Mouse (Mus musculus): ENCODE measurements at regions not wholly inside any gene's neighbourhood (a gene's known extent, or its start where the extent isn't known, plus 50 kb on each side); places are given as distances from the start of the nearest gene placed in this dataset.
"Not testable (repeated sequence)": the region's sequence is repeated elsewhere in the genome, so short reads cannot be mapped to it uniquely, and the experiment has no call there.

DNA sequence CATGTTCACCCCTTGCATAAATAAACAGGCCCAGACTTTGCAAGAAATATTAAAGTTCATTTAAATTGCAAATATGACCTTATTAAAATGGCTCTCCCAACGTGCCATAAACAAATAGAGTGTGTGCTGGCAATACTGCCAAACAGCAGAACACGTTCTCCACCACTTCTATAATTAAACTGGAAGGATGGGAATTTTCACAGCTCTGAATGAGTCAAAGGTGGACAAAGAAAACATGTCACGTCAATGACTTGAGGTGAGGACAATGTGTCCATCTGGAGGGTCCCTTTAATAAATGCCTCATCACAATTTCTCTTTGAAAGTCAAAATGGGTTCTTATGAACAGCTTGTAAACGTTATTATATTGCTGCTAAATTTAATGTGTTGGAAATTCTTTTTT lies 114.8 kb downstream of the Galc start:
- Histone ChIP-seq H3K27ac (replicated peaks; ENCODE audit: low read depth, low read length) (no peak overlapping the region), H3K27me3 (ENCODE audit: control insufficient read depth, insufficient read depth, low read length) (no peaks in the 10 kb centered on the region), H3K4me1 (ENCODE audit: control insufficient read depth, insufficient read depth, low read length) (no peaks in the 10 kb centered on the region), H3K9ac (replicated peaks; ENCODE audit: low read length) (no peak overlapping the region), H3K4me2 (ENCODE audit: low read depth, low read length) (no peak overlapping the region), H3K4me3 (ENCODE audit: low read depth, low read length) (no peak overlapping the region), H3K36me3 (replicated peaks; ENCODE audit: control insufficient read depth, insufficient read depth, low read depth, low read length) (no peaks in the 10 kb centered on the region), H3K9me3 (replicated peaks; ENCODE audit: control insufficient read depth, low read length) (no peaks in the 10 kb centered on the region)
- 72% methylated on average over 4 of the region's 4 CpGs for WGBS
- DNase-seq (ENCODE audit: low spot score) (no peak), ATAC-seq (replicated peaks; ENCODE audit: insufficient number of reproducible peaks, low FRiP score, low TSS enrichment, low read depth) (no peak)

- DNase-seq (ENCODE audit: low spot score) (no peak), ATAC-seq (replicated peaks; ENCODE audit: insufficient number of reproducible peaks, low FRiP score, low TSS enrichment, low read depth) (no peak)
- no peaks in the 10 kb centered on the region for H3K4me1 ChIP-seq (ENCODE audit: control insufficient read depth, insufficient read depth, low read length)
- no peak overlapping the region for H3K4me3 ChIP-seq (ENCODE audit: low read depth, low read length)
- no peak overlapping the region for H3K27ac ChIP-seq (replicated peaks; ENCODE audit: low read depth, low read length)
- H3K36me3 ChIP-seq (replicated peaks; ENCODE audit: control insufficient read depth, insufficient read depth, low read depth, low read length): no peaks in the 10 kb centered on the region
- no peak overlapping the region for H3K4me2 ChIP-seq (ENCODE audit: low read depth, low read length)
- H3K9me3 ChIP-seq (replicated peaks; ENCODE audit: control insufficient read depth, low read length): no peaks in the 10 kb centered on the region
- no peaks in the 10 kb centered on the region for H3K27me3 ChIP-seq (ENCODE audit: control insufficient read depth, insufficient read depth, low read length)
- H3K9ac ChIP-seq (replicated peaks; ENCODE audit: low read length): no peak overlapping the region
- WGBS: 79% methylated on average over 1 of the region's 1 CpGs
Measured at GRCm38 (mm10) chr12:98143170-98143569, 116.1 kb downstream of the Galc start.

- H3K36me3 ChIP-seq (replicated peaks; ENCODE audit: control insufficient read depth, insufficient read depth, low read depth, low read length); H3K4me2 ChIP-seq (ENCODE audit: low read depth, low read length); ATAC-seq (replicated peaks; ENCODE audit: insufficient number of reproducible peaks, low FRiP score, low TSS enrichment, low read depth); H3K27me3 ChIP-seq (ENCODE audit: control insufficient read depth, insufficient read depth, low read length); H3K4me1 ChIP-seq (ENCODE audit: control insufficient read depth, insufficient read depth, low read length); H3K4me3 ChIP-seq (ENCODE audit: low read depth, low read length); DNase-seq (ENCODE audit: low spot score); H3K9me3 ChIP-seq (replicated peaks; ENCODE audit: control insufficient read depth, low read length); H3K27ac ChIP-seq (replicated peaks; ENCODE audit: low read depth, low read length); H3K9ac ChIP-seq (replicated peaks; ENCODE audit: low read length): not testable (repeated sequence)
- WGBS: 70% methylated on average over 3 of the region's 3 CpGs
Measured at GRCm38 (mm10) chr12:98139906-98140305, 119.4 kb downstream of the Galc start.

GRCm38 (mm10) chr12:98131276-98131675 lies 128.0 kb downstream of the Galc start:
- Histone ChIP-seq H3K9ac (replicated peaks; ENCODE audit: low read length) (no peak overlapping the region), H3K27ac (replicated peaks; ENCODE audit: low read depth, low read length) (no peak overlapping the region), H3K4me2 (ENCODE audit: low read depth, low read length) (no peak overlapping the region), H3K4me3 (ENCODE audit: low read depth, low read length) (no peak overlapping the region), H3K4me1 (ENCODE audit: control insufficient read depth, insufficient read depth, low read length) (no peaks in the 10 kb centered on the region), H3K36me3 (replicated peaks; ENCODE audit: control insufficient read depth, insufficient read depth, low read depth, low read length) (no peaks in the 10 kb centered on the region), H3K9me3 (replicated peaks; ENCODE audit: control insufficient read depth, low read length) (no peaks in the 10 kb centered on the region), H3K27me3 (ENCODE audit: control insufficient read depth, insufficient read depth, low read length) (no peaks in the 10 kb centered on the region)
- DNase-seq (ENCODE audit: low spot score) (no peak), ATAC-seq (replicated peaks; ENCODE audit: insufficient number of reproducible peaks, low FRiP score, low TSS enrichment, low read depth) (no peak)
- WGBS: 77% methylated on average over 5 of the region's 5 CpGs

- ATAC-seq (replicated peaks; ENCODE audit: insufficient number of reproducible peaks, low FRiP score, low TSS enrichment, low read depth): no peak
- 66% methylated on average over 3 of the region's 3 CpGs for WGBS
- no peak overlapping the region for H3K4me3 ChIP-seq (ENCODE audit: low read depth, low read length)
Measured at GRCm38 (mm10) chr12:98123541-98123940, 135.7 kb downstream of the Galc start.

DNA sequence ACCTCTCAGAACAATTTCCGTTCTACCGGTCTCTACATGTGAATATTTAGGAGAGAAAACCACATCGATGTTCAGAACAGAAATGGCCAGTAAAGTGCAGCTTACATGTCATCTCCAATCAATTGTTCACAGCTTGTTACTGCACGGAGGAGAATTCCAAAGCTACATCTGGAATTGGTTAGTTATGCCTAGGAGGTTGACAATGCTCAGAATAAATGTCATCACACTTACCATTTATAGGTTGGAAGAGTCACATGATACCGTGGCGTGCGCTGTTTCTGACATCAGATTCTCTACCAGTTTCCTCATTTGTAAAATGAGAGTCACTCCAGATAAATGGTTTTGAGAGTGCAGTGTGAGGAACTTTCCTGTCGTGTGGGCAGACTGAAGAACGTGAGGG lies 151.2 kb downstream of the Galc start:
- Histone ChIP-seq H3K27me3 (ENCODE audit: control insufficient read depth, insufficient read depth, low read length) (no peaks in the 10 kb centered on the region), H3K9me3 (replicated peaks; ENCODE audit: control insufficient read depth, low read length) (no peaks in the 10 kb centered on the region), H3K4me2 (ENCODE audit: low read depth, low read length) (no peak overlapping the region), H3K4me1 (ENCODE audit: control insufficient read depth, insufficient read depth, low read length) (no peaks in the 10 kb centered on the region), H3K9ac (replicated peaks; ENCODE audit: low read length) (no peak overlapping the region), H3K27ac (replicated peaks; ENCODE audit: low read depth, low read length) (no peak overlapping the region), H3K4me3 (ENCODE audit: low read depth, low read length) (no peak overlapping the region), H3K36me3 (replicated peaks; ENCODE audit: control insufficient read depth, insufficient read depth, low read depth, low read length) (no peaks in the 10 kb centered on the region)
- DNase-seq (ENCODE audit: low spot score) (peak; percentile 82), ATAC-seq (replicated peaks; ENCODE audit: insufficient number of reproducible peaks, low FRiP score, low TSS enrichment, low read depth) (peak; percentile 85)
- 42% methylated on average over 9 of the region's 9 CpGs for WGBS

More at GRCm38 (mm10) chr12:98123541-98123940, 135.7 kb downstream of the Galc start:
- Histone ChIP-seq H3K4me1 (ENCODE audit: control insufficient read depth, insufficient read depth, low read length) (no peaks in the 10 kb centered on the region), H3K9me3 (replicated peaks; ENCODE audit: control insufficient read depth, low read length) (no peaks in the 10 kb centered on the region), H3K27ac (replicated peaks; ENCODE audit: low read depth, low read length) (no peak overlapping the region), H3K27me3 (ENCODE audit: control insufficient read depth, insufficient read depth, low read length) (no peaks in the 10 kb centered on the region), H3K4me2 (ENCODE audit: low read depth, low read length) (no peak overlapping the region), H3K36me3 (replicated peaks; ENCODE audit: control insufficient read depth, insufficient read depth, low read depth, low read length) (no peaks in the 10 kb centered on the region), H3K9ac (replicated peaks; ENCODE audit: low read length) (no peak overlapping the region)
- no peak for DNase-seq (ENCODE audit: low spot score)

GRCm38 (mm10) chr12:98106789-98107684 lies 152.2 kb downstream of the Galc start:
- ATAC-seq (replicated peaks; ENCODE audit: insufficient number of reproducible peaks, low FRiP score, low TSS enrichment, low read depth): no peak

DNA sequence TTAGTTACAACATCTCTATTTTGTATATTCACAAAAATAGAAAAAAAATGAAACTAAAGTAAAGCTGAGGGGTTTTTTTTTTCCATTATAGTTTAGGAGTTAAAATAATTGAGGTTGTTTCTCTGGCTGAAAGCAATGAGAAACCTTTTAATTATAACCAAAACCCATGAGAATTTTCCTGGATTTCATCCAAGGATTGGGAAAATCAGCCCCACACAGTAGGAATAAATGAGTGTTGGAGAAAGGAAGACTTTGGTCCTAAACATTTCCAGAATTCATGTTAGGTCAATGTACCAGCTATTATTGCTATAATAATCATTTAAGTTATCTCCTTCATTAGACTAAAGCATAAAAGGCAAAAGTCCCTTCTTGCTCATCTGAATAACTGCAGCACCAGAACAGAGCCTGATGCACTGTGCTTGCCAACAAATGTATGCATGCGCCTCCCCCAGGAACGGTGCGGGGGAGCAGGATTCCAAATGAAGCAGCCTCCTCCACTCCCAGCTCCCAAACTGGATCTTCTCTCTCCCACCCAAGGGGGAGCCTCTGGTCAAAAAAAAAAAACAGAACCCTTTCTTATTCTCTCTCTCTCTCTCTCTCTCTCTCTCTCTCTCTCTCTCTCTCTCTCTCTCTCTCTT lies 153.0 kb downstream of the Galc start:
- ATAC-seq (replicated peaks; ENCODE audit: insufficient number of reproducible peaks, low FRiP score, low TSS enrichment, low read depth): no peak
- no peak overlapping the region for H3K4me3 ChIP-seq (ENCODE audit: low read depth, low read length)
- no peak for DNase-seq (ENCODE audit: low spot score)
- H3K9ac ChIP-seq (replicated peaks; ENCODE audit: low read length): no peak overlapping the region
- H3K9me3 ChIP-seq (replicated peaks; ENCODE audit: control insufficient read depth, low read length): no peaks in the 10 kb centered on the region
- WGBS: 37% methylated on average over 3 of the region's 3 CpGs
- no peaks in the 10 kb centered on the region for H3K36me3 ChIP-seq (replicated peaks; ENCODE audit: control insufficient read depth, insufficient read depth, low read depth, low read length)
- H3K27me3 ChIP-seq (ENCODE audit: control insufficient read depth, insufficient read depth, low read length): no peaks in the 10 kb centered on the region
- H3K4me2 ChIP-seq (ENCODE audit: low read depth, low read length): no peak overlapping the region
- H3K27ac ChIP-seq (replicated peaks; ENCODE audit: low read depth, low read length): no peak overlapping the region
- no peaks in the 10 kb centered on the region for H3K4me1 ChIP-seq (ENCODE audit: control insufficient read depth, insufficient read depth, low read length)

More at GRCm38 (mm10) chr12:98106789-98107684, 152.2 kb downstream of the Galc start:
- Histone ChIP-seq H3K4me3 (ENCODE audit: low read depth, low read length) (no peak overlapping the region), H3K4me1 (ENCODE audit: control insufficient read depth, insufficient read depth, low read length) (no peaks in the 10 kb centered on the region), H3K27ac (replicated peaks; ENCODE audit: low read depth, low read length) (no peak overlapping the region), H3K9me3 (replicated peaks; ENCODE audit: control insufficient read depth, low read length) (no peaks in the 10 kb centered on the region), H3K27me3 (ENCODE audit: control insufficient read depth, insufficient read depth, low read length) (no peaks in the 10 kb centered on the region), H3K9ac (replicated peaks; ENCODE audit: low read length) (no peak overlapping the region), H3K36me3 (replicated peaks; ENCODE audit: control insufficient read depth, insufficient read depth, low read depth, low read length) (no peaks in the 10 kb centered on the region), H3K4me2 (ENCODE audit: low read depth, low read length) (no peak overlapping the region)
- 50% methylated on average over 10 of the region's 10 CpGs for WGBS
- peak; percentile 12 for DNase-seq (ENCODE audit: low spot score)

All from embryonic facial prominence, embryonic 11.5 days (tissue).